In genomic region chr6:89333964-89334702, GRCm38 (mm10) we compare ENCODE assay signal across 10 mouse cellular contexts. TPM values are rescaled to one million over a fixed set of nuclear protein-coding genes. Genes with fewer than 3 reads are reported as not detected.
DNase-seq lines count a peak whose midpoint lies in the region; ATAC-seq and TF ChIP-seq lines count a peak whose summit lies in the region.
"Had no signal": no experiment of that assay in that cellular context is flagged by ENCODE, and none has a peak within 500 bp of the region (broad histone marks: within the 10 kb centered on the region; RNA-seq: fewer than 3 reads in every experiment).

No protein-coding gene starts in this region.

- H3K9me3 ChIP-seq in embryonic facial prominence, embryonic 10.5 days = no peaks in the 10 kb centered on the region
- no peaks in the 10 kb centered on the region for H3K9me3 ChIP-seq in hindbrain, embryonic 13.5 days
- no peaks in the 10 kb centered on the region for H3K9me3 ChIP-seq in midbrain, postnatal 0 days (ENCODE audit: low read length)

- no peak for TF ChIP-seq CTCF in midbrain, postnatal 0 days (IDR thresholded peaks at IDR 0.05)

- 73% methylated on average over 12 of the region's 12 CpGs for WGBS in embryonic facial prominence, embryonic 10.5 days
- 40% methylated on average over 12 of the region's 12 CpGs for WGBS in hindbrain, embryonic 13.5 days
- 27% methylated on average over 12 of the region's 12 CpGs for WGBS in midbrain, postnatal 0 days

- H3K27ac ChIP-seq in embryonic facial prominence, embryonic 10.5 days (replicated peaks) = peak overlapping the region; percentile 44
- peak overlapping the region; percentile 83 for H3K27ac ChIP-seq in hindbrain, embryonic 13.5 days
- peak overlapping the region; percentile 4 for H3K27ac ChIP-seq in midbrain, postnatal 0 days (ENCODE audit: low read depth, low read length)

- peak; percentile 79 for ATAC-seq in hindbrain, embryonic 13.5 days (ENCODE audit: low FRiP score)
- ATAC-seq in midbrain, postnatal 0 days (ENCODE audit: low FRiP score) = peak; percentile 71

- H3K4me3 ChIP-seq in embryonic facial prominence, embryonic 10.5 days = no peak overlapping the region
- H3K4me3 ChIP-seq in hindbrain, embryonic 13.5 days = no peak overlapping the region
- H3K4me3 ChIP-seq in midbrain, postnatal 0 days (ENCODE audit: low read depth, low read length) = no peak overlapping the region

- no peaks in the 10 kb centered on the region for H3K27me3 ChIP-seq in embryonic facial prominence, embryonic 10.5 days (replicated peaks; ENCODE audit: low read depth, poor library complexity, severe bottlenecking)
- no peaks in the 10 kb centered on the region for H3K27me3 ChIP-seq in hindbrain, embryonic 13.5 days
- H3K27me3 ChIP-seq in midbrain, postnatal 0 days (ENCODE audit: insufficient read depth, low read length) = no peaks in the 10 kb centered on the region

- peak overlapping the region; percentile 40; the same call in 1 of the 2 replicates for H3K9ac ChIP-seq in hindbrain, embryonic 13.5 days
- H3K9ac ChIP-seq in midbrain, postnatal 0 days (replicated peaks; ENCODE audit: low read length, poor library complexity, severe bottlenecking) = 0 out of 2 replicates have a peak overlapping the region, but pooled peaks have one; percentile 13

- 0 out of 2 replicates have a peak overlapping the region, but pooled peaks have one; percentile 4 for H3K4me2 ChIP-seq in hindbrain, embryonic 13.5 days
- H3K4me2 ChIP-seq in midbrain, postnatal 0 days (ENCODE audit: low read depth, low read length, poor library complexity, severe bottlenecking) = no peak overlapping the region
- H3K4me2 ChIP-seq: liver, embryonic 11.5 days had no signal

- H3K4me1 ChIP-seq in embryonic facial prominence, embryonic 10.5 days = peaks cover 14% of the 10 kb centered on the region
- H3K4me1 ChIP-seq in hindbrain, embryonic 13.5 days (replicated peaks) = peaks cover 30% of the 10 kb centered on the region
- no peaks in the 10 kb centered on the region for H3K4me1 ChIP-seq in midbrain, postnatal 0 days (ENCODE audit: insufficient read depth, low read length)

- H3K36me3 ChIP-seq in embryonic facial prominence, embryonic 10.5 days (replicated peaks) = peaks cover 100% of the 10 kb centered on the region
- peaks cover 99% of the 10 kb centered on the region for H3K36me3 ChIP-seq in hindbrain, embryonic 13.5 days
- H3K36me3 ChIP-seq in midbrain, postnatal 0 days (ENCODE audit: insufficient read depth, low read length) = peaks cover 92% of the 10 kb centered on the region

- DNase-seq in brain, adult 2 months (ENCODE audit: low read depth, low spot score) = peak; percentile 67
- DNase-seq in embryonic facial prominence, embryonic 10.5 days (ENCODE audit: low spot score) = peak; percentile 74
- peak; percentile 88 for DNase-seq in midbrain, postnatal 0 days (ENCODE audit: low spot score)
- no peak for DNase-seq in Muller cell, postnatal 12 days (ENCODE audit: inconsistent ontology term)
- DNase-seq in layer of hippocampus, postnatal 14 days (ENCODE audit: low spot score in 2 of 2) = no peak
- DNase-seq in spleen, postnatal 36 days (ENCODE audit: low spot score in 2 of 2) = no peak
- DNase-seq: adrenal gland, postnatal 10 days; right cerebral cortex, postnatal 4 days had no signal

RNA-seq across cellular contexts. Expression of gene Plxna1, which starts 28.3 kb away (rescaled TPM):
- polyA plus RNA-seq in embryonic facial prominence, embryonic 10.5 days (2016; fragmentation: Nextera tagmentation; extraction: Ambion mirVana) = 24.9 and 25.5 TPM in 2 replicates
- polyA plus RNA-seq in hindbrain, embryonic 13.5 days (2015; fragmentation: Nextera tagmentation; extraction: Ambion mirVana) = 44.9 and 45.3 TPM in 2 replicates
- 220 and 234 TPM in 2 replicates for total RNA-seq in midbrain, postnatal 0 days (2014; rRNA removed)
- polyA plus RNA-seq in midbrain, postnatal 0 days (2015; fragmentation: Nextera tagmentation; extraction: Ambion mirVana) = 46.5 and 50.1 TPM in 2 replicates
- 100 to 1,000 TPM; 162 to 166 TPM for total RNA-seq in layer of hippocampus, postnatal 14 days (2021)

Comparison
In these comparisons a context has a peak if more than half of its experiments do, and no peak if none do; other contexts are left out.
1. DNase-seq: peak in brain, adult 2 months (single experiment), embryonic facial prominence, embryonic 10.5 days (single experiment) and midbrain, postnatal 0 days (single experiment); none in Muller cell, postnatal 12 days (single experiment), layer of hippocampus, postnatal 14 days (0 of 2) and spleen, postnatal 36 days (0 of 2).
2. H3K27ac ChIP-seq: peak in every context shown above with its lines; median percentile 83 in hindbrain, embryonic 13.5 days; 44 in embryonic facial prominence, embryonic 10.5 days; 4 in midbrain, postnatal 0 days.